Mouse (Mus musculus) liver, embryonic 15.5 days (tissue): Measurements from ENCODE around the gene Jup. TPM values are rescaled to one million over a fixed set of nuclear protein-coding genes. Genes with fewer than 3 reads are reported as not detected.
"Not testable (repeated sequence)": the region's sequence is repeated elsewhere in the genome, so short reads cannot be mapped to it uniquely, and the experiment has no call there.

Experiments used
- ATAC-seq: fragments of 200-750 bp; cut with Nextera tagmentation; 2 replicates; pipeline ENCODE4 v1.8.0; 2017; ENCODE audit warnings: moderate number of reproducible peaks, mild to moderate bottlenecking, moderate library complexity; ENCODE audit not compliant: insufficient read depth
- H3K27ac ChIP-seq: fragments of 300-500 bp; sonication (generic); replicated peaks from 2 replicates; pipeline ENCODE4 v1.5.1; 2015; ENCODE audit warnings: mild to moderate bottlenecking, inconsistent platforms
- H3K27me3 ChIP-seq: fragments of 300-500 bp; sonication (generic); 2 replicates; pipeline ENCODE4 v1.6.1; 2015; ENCODE audit warnings: mild to moderate bottlenecking, inconsistent platforms
- H3K36me3 ChIP-seq: fragments of 300-500 bp; sonication (generic); replicated peaks from 2 replicates; pipeline ENCODE4 v1.6.1; 2015; ENCODE audit warnings: moderate library complexity, mild to moderate bottlenecking, inconsistent platforms
- H3K4me1 ChIP-seq: fragments of 300-500 bp; sonication (generic); replicated peaks from 2 replicates; pipeline ENCODE4 v1.6.1; 2015; ENCODE audit warnings: inconsistent platforms
- H3K4me2 ChIP-seq: fragments of 300-500 bp; sonication (generic); 2 replicates; pipeline ENCODE4 v1.6.1; 2015; ENCODE audit warnings: moderate library complexity, mild to moderate bottlenecking, inconsistent platforms
- H3K4me3 ChIP-seq: fragments of 300-500 bp; sonication (generic); replicated peaks from 2 replicates; pipeline ENCODE4 v1.5.1; 2015; ENCODE audit warnings: mild to moderate bottlenecking, inconsistent platforms
- H3K9ac ChIP-seq: fragments of 300-500 bp; sonication (generic); 2 replicates; pipeline ENCODE4 v1.6.1; 2015; ENCODE audit warnings: moderate library complexity, mild to moderate bottlenecking, inconsistent platforms
- H3K9me3 ChIP-seq: fragments of 300-500 bp; sonication (generic); replicated peaks from 2 replicates; pipeline ENCODE4 v1.6.1; 2016; ENCODE audit warnings: inconsistent platforms
- WGBS: fragments of 180-500 bp; shearing (Covaris S2); methylation state at CpG from one replicate; pipeline ENCODE4 v1.1.7; 2015; ENCODE audit warnings: mixed read lengths; ENCODE audit not compliant: insufficient replicate concordance; 5-methylcytosine and 5-hydroxymethylcytosine counted together
- microRNA-seq: library from miRNA; unstranded; fragments of <30 nt; microRNA quantifications from one replicate; pipeline ENCODE4, GENCODE M21; 2016
- polyA plus RNA-seq: library from polyadenylated mRNA; unstranded; fragments of >200 nt; fragmentation: Nextera tagmentation; extraction: Ambion mirVana; gene quantifications from 2 replicates; pipeline ENCODE4 v1.2.1, GENCODE M21; 2015

The Jup gene
- polyA plus RNA-seq, 1 experiment from 2014 or later = 14.0 TPM

DNA sequence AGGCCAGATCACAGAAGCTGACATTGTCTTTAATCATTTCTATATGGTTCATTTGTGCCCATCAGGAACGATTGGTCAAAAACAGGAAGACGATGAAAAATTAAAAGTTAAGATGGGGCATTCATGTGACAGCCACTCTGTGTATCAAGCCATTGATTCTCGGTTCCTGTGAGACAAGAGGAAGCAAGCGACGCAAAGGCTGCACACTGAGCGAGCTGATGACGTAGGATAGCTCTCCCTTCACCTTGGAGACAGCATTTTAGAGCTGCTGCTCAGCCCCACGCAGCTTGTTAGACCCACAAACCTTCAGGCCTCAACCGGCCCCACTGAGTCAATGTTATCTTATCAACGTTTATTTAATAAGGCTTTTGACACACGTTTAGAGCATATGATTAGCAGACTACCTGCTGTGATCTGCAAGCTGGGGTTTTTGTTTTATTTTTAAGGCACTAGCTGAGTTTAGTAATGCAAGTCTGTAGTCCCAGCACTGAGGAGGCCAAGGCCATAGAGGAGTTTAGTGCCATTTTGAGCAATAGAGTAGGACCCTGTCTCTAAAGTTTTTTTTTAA is 72.4 kb downstream of the Jup start:
- Histone ChIP-seq H3K27ac (no peak overlapping the region), H3K9me3 (no peaks in the 10 kb centered on the region), H3K27me3 (no peaks in the 10 kb centered on the region), H3K4me2 (no peak overlapping the region), H3K9ac (no peak overlapping the region), H3K4me1 (peaks cover 16% of the 10 kb centered on the region), H3K36me3 (peaks cover 27% of the 10 kb centered on the region), H3K4me3 (no peak overlapping the region)
- whole genome bisulfite sequencing = 65% methylated on average over 11 of the region's 11 CpGs
- ATAC-seq = no peak

DNA sequence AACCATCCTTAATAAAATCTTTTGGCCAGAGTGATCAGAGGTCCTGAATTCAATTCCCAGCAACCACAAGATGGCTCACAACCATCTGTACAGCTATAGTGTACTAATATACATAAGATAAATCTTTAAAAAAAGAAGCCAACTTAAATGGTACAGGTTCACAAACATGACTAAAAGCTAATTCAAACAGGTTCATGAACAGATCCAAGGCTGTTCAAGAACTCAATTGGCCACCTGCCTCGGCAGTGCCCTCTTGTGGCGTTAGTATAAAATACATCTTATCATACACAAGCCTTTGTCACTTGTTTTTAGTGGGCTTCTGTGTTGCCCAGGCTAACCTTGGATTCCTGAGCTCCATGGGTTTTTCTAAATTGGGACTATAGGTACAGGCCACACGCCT is 74.0 kb downstream of the Jup start:
- Histone ChIP-seq H3K4me3 (no peak overlapping the region), H3K9me3 (no peaks in the 10 kb centered on the region), H3K4me2 (no peak overlapping the region), H3K4me1 (peaks cover 23% of the 10 kb centered on the region), H3K27ac (no peak overlapping the region), H3K9ac (no peak overlapping the region), H3K36me3 (peaks cover 27% of the 10 kb centered on the region), H3K27me3 (no peaks in the 10 kb centered on the region)
- ATAC-seq = no peak
- WGBS = 5% methylated on average over 3 of the region's 3 CpGs

DNA sequence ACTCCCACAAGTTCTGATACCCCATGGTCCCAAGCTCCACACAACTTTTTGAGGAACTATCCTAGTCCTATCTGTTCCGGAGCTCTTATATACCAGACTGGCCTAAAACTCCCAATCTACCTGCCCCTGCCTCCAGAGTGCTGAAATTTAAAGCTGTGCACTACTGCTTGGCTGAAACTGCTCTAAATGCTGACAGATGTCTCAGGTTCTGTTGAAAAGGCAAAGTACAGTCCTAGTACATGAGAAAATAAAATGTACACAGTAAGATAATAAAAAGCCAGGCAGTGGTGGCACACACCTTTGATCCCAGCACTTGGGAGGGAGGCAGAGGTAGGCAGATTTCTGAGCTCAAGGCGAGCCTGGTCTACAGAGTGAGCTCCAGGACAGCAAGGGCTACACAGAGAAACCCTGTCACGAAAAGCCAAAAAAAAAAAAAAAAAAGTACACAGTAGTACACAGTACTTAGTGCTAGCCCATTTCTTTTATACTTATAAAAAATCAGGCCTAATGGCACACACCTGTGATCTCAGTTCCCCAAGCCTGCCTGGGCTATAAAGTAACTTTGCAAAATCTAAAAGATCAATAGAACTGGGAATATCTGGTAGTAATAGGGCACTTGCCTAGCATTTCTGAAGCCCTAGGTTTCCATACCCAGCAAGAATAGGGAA is 74.8 kb downstream of the Jup start:
- no peak overlapping the region for H3K9ac ChIP-seq
- peaks cover 31% of the 10 kb centered on the region for H3K4me1 ChIP-seq
- 51% methylated on average over 3 of the region's 3 CpGs for WGBS
- H3K27ac ChIP-seq = peak overlapping the region; percentile 61
- H3K36me3 ChIP-seq = peaks cover 27% of the 10 kb centered on the region
- H3K9me3 ChIP-seq = no peaks in the 10 kb centered on the region
- no peak overlapping the region for H3K4me3 ChIP-seq
- ATAC-seq = no peak
- no peaks in the 10 kb centered on the region for H3K27me3 ChIP-seq
- H3K4me2 ChIP-seq = no peak overlapping the region

DNA sequence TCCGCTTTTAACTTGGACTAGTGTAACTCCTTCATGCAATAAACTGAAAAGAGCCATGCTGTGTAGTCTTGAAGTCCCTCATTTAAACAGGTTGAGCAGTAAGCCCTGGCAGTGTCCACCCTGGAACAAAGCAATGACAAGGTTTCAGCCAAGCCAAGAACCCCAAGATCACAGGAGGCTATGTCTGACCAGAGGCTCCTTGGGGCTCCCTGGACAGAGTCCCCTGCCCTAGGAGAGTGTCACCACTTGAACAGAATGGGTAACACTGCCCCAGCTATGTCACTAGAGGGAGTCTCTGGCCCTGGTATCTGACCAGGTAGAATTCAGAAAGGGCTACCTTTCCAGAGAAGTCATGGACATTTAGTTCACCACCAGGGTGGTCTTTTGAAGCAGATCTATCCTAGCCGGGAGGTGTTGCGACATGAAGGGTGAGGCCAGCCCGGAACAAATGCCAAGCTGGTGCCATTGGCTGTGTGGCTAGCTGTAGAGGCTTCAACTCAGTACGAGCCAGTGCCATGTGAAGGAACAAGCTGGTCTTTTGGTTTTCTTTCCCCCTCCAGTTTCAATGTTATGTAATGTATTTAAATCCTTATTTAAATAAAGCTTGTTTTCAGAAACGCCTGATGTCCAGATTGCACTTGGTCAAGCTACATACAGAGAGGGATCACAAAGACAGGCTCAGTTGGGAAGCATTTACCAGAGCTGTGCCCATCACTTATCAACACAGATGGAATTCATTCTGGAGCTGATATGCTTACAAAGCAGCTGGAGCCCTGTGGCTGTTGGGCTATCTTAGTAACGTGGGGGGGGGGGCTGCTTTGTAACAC is 75.9 kb downstream of the Jup start:
- Histone ChIP-seq H3K4me3 (peak overlapping the region; percentile 87), H3K36me3 (peaks cover 27% of the 10 kb centered on the region), H3K27ac (peak overlapping the region; percentile 61), H3K4me2 (peak overlapping the region; percentile 79), H3K4me1 (peaks cover 41% of the 10 kb centered on the region)
- H3K9me3 ChIP-seq, ATAC-seq, H3K27me3 ChIP-seq, H3K9ac ChIP-seq: not testable (repeated sequence)
- WGBS = 70% methylated on average over 7 of the region's 7 CpGs

DNA sequence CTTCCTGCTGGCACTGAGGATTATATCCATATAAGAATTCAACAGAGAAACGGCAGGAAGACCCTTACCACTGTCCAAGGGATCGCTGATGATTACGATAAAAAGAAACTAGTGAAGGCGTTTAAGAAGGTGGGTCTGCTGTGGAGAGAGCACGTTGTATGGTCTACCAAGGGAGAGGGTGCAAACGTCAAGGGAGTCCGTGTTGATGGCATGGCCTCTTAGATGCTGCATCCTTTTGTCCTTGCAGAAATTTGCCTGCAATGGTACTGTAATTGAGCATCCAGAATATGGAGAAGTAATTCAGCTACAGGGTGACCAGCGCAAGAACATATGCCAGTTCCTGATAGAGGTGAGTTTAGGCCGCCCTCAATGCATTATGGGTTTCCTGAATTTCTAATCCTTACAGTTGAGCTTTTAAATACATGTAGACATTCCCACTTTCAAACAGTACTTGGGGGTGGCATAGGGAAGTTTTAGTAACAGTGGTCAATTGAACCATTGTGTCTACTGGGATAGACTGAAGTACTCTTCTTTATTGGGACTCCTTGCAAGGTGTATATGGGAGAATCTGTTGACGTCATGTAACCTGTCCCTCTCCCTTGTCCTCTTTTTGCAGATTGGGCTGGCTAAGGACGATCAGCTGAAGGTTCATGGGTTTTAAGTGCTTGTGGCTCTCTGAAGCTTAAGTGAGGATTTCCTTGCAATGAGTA is 76.7 kb downstream of the Jup start:
- Histone ChIP-seq H3K4me2 (peak overlapping the region; percentile 79), H3K9ac (peak overlapping the region; percentile 97), H3K4me3 (peak overlapping the region; percentile 87), H3K36me3 (peaks cover 27% of the 10 kb centered on the region), H3K27ac (peak overlapping the region; percentile 98), H3K4me1 (peaks cover 47% of the 10 kb centered on the region)
- not testable (repeated sequence) for ATAC-seq, H3K9me3 ChIP-seq, H3K27me3 ChIP-seq
- 10% methylated on average over 11 of the region's 11 CpGs for WGBS

DNA sequence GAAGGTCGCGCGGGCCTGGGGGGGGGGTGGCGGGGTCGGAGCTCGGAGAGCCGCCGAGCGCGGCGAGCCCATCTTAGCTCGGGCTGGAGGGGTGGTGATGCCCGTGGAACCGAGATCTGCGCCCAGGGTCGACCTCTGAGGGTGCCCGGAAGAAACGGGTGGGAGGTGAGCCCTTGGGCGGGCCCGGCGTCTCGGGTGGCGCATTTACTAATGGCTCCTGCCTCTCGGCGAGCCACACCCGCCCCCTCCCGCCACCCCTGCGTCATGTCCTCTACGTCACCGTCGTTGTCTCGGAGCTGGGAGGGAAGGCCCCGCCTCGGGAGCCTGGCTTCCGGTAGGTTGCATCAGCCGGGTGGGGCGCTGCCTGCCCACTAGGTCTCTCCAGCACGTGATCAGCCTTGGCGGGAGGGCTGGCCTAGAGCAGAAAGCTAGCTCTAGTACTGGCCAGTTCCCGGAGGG is 77.4 kb downstream of the Jup start:
- under 1% methylated on average over 40 of the region's 40 CpGs for WGBS

DNA sequence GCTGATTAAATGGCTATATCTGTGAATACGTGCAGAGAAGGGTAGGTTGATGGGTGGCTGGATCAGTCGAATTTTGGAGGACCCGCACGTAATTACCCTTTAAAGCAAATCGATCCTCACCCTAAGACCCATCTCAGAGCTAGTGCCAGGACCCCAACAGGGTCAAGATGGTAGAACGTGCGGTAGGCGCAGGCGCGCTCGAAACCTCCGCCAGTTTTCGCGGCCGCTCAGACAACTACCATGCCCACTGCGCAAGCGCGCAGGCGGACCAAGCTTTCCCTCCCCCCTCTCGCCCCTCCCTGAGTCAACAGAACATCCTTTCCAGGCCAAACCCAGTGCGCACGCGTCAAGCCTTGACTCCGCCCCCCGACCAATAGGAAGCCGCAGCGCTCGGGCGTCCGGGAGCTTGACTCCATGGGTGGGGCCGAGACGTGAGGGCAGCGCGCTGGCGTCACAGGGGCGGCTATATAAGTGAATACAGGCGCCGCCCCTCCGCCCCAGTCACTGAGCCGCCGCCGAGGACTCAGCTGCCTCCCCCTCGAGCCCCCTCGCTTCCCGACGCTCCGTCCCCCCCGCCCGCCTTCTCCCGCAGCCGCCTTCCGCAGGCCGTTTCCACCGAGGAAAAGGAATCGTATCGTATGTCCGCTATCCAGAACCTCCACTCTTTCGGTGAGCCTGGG is 77.9 kb downstream of the Jup start, which contains the start of gene Eif1:
Eif1 (plus strand) TSS at position 394 of the 680 bp plus-strand sequence.
- Histone ChIP-seq H3K27me3 (no peaks in the 10 kb centered on the region), H3K4me2 (peak within 1 kb of the TSS; percentile 82), H3K4me1 (peaks cover 51% of the 10 kb centered on the region), H3K9me3 (no peaks in the 10 kb centered on the region), H3K36me3 (peaks cover 27% of the 10 kb centered on the region), H3K9ac (peak within 1 kb of the TSS; percentile 97), H3K4me3 (peak within 1 kb of the TSS; percentile 87), H3K27ac (peak within 1 kb of the TSS; percentile 98)
- WGBS = under 1% methylated on average over 58 of the region's 58 CpGs
- peak; percentile 79 for ATAC-seq

More for the DNA sequence above, 77.4 kb downstream of the Jup start:
- Histone ChIP-seq H3K27ac (peak overlapping the region; percentile 98), H3K36me3 (peaks cover 27% of the 10 kb centered on the region), H3K4me1 (peaks cover 47% of the 10 kb centered on the region), H3K27me3 (no peaks in the 10 kb centered on the region), H3K4me3 (peak overlapping the region; percentile 87), H3K9ac (peak overlapping the region; percentile 97), H3K9me3 (no peaks in the 10 kb centered on the region), H3K4me2 (peak overlapping the region; percentile 79)
- peak; percentile 82 for ATAC-seq

Small RNA genes lying within 50 kb of the gene (microRNA-seq; reads per million reads assigned to microRNA genes)
- not detected for gene Gm27374

Other genes with a start within 250 kb of the Jup start
- gene Krt19, start 249.1 kb downstream of the Jup start, polyA plus RNA-seq = 3.6 and 4.2 TPM in 2 replicates
- gene Krt9, start 204.5 kb downstream of the Jup start, polyA plus RNA-seq = not detected in 2 replicates
- 0.50 and 0.76 TPM in 2 replicates for gene Krt14, start 190.2 kb downstream of the Jup start, polyA plus RNA-seq
- not detected in 2 replicates for gene Krt16, start 148.9 kb downstream of the Jup start, polyA plus RNA-seq
- gene Krt17, start 136.7 kb downstream of the Jup start, polyA plus RNA-seq = 0.33 and 0.40 TPM in 2 replicates
- gene Krt42, start 127.9 kb downstream of the Jup start, polyA plus RNA-seq = not detected in 2 replicates
- gene Eif1, start 77.9 kb downstream of the Jup start, polyA plus RNA-seq = 1,286 and 1,576 TPM in 2 replicates
- gene Gast, start 63.4 kb downstream of the Jup start, polyA plus RNA-seq = not detected in 2 replicates
- gene Hap1, start 41.6 kb downstream of the Jup start, polyA plus RNA-seq = 0.33 and 0.45 TPM in 2 replicates
- 3.6 and 4.0 TPM in 2 replicates for gene P3h4, start 17.1 kb upstream of the Jup start, polyA plus RNA-seq
- 7.8 and 8.5 TPM in 2 replicates for gene Fkbp10, start 17.9 kb upstream of the Jup start, polyA plus RNA-seq
- gene Nt5c3b, start 44.0 kb upstream of the Jup start, polyA plus RNA-seq = 16.5 and 17.7 TPM in 2 replicates
- 0.06 and 0.14 TPM in 2 replicates for gene Klhl10, start 44.2 kb upstream of the Jup start, polyA plus RNA-seq
- 1.6 and 2.2 TPM in 2 replicates for gene Klhl11, start 75.0 kb upstream of the Jup start, polyA plus RNA-seq
- gene Acly, start 130.2 kb upstream of the Jup start, polyA plus RNA-seq = 103 and 111 TPM in 2 replicates
- gene Ttc25, start 147.8 kb upstream of the Jup start, polyA plus RNA-seq = 0.07 and 0.14 TPM in 2 replicates
- gene Cnp, start 177.1 kb upstream of the Jup start, polyA plus RNA-seq = 14.2 and 15.1 TPM in 2 replicates
- 18.8 and 19.2 TPM in 2 replicates for gene Nkiras2, start 221.5 kb upstream of the Jup start, polyA plus RNA-seq
- 61.0 and 66.8 TPM in 2 replicates for gene Dnajc7, start 222.4 kb upstream of the Jup start, polyA plus RNA-seq